Mouse (Mus musculus): ENCODE results near the gene Fhod1. TPM values are rescaled to one million over a fixed set of nuclear protein-coding genes. Genes with fewer than 3 reads are reported as not detected.

The Fhod1 gene
- polyA plus RNA-seq (2011; ENCODE audit: insufficient read depth, insufficient read length, low read depth, missing spikeins) = 13.0 and 15.4 TPM in 2 replicates

GRCm38 (mm10) chr8:105347428-105348221 lies at the start of gene Fhod1:
Gene Fhod1, minus strand, starts transcription at chr8:105347953.
- Histone ChIP-seq H3K9me3 (replicated peaks; ENCODE audit: control insufficient read depth, insufficient read depth, low read length, poor library complexity, severe bottlenecking) (no peaks in the 10 kb centered on the region), H3K9ac (ENCODE audit: low read depth, poor library complexity, severe bottlenecking) (peak within 1 kb of the TSS; percentile 81), H3K36me3 (ENCODE audit: control insufficient read depth, insufficient read depth, low read length, poor library complexity, severe bottlenecking) (no peaks in the 10 kb centered on the region), H3K4me1 (ENCODE audit: control insufficient read depth, insufficient read depth, low read length) (peaks cover 3% of the 10 kb centered on the region), H3K27ac (ENCODE audit: insufficient read depth, low read length) (peak within 1 kb of the TSS; percentile 22), H3K27me3 (ENCODE audit: control insufficient read depth, insufficient read depth, low read length, poor library complexity, severe bottlenecking) (0 out of 2 replicates have a peak, but pooled peaks cover 3% of the 10 kb centered on the region), H3K4me3 (ENCODE audit: low read depth, low read length) (peak within 1 kb of the TSS; percentile 88)
- TF ChIP-seq CTCF (IDR thresholded peaks at IDR 0.05; ENCODE audit: low read depth, low read length) (no peak), POLR2A (IDR thresholded peaks at IDR 0.05; ENCODE audit: insufficient read depth, low read length) (peak; percentile 57)

- H3K4me3 ChIP-seq (ENCODE audit: low read depth, low read length) = no peak overlapping the region
- H3K27me3 ChIP-seq (ENCODE audit: control insufficient read depth, insufficient read depth, low read length, poor library complexity, severe bottlenecking) = no peaks in the 10 kb centered on the region
- no peak for TF ChIP-seq POLR2A (IDR thresholded peaks at IDR 0.05; ENCODE audit: insufficient read depth, low read length)
- H3K9ac ChIP-seq (ENCODE audit: low read depth, poor library complexity, severe bottlenecking) = no peak overlapping the region
- H3K9me3 ChIP-seq (replicated peaks; ENCODE audit: control insufficient read depth, insufficient read depth, low read length, poor library complexity, severe bottlenecking) = no peaks in the 10 kb centered on the region
- no peak overlapping the region for H3K27ac ChIP-seq (ENCODE audit: insufficient read depth, low read length)
- no peaks in the 10 kb centered on the region for H3K4me1 ChIP-seq (ENCODE audit: control insufficient read depth, insufficient read depth, low read length)
- H3K36me3 ChIP-seq (ENCODE audit: control insufficient read depth, insufficient read depth, low read length, poor library complexity, severe bottlenecking) = no peaks in the 10 kb centered on the region
Measured at GRCm38 (mm10) chr8:105393915-105394314, 46.2 kb upstream of the Fhod1 start.

- Histone ChIP-seq H3K9me3 (replicated peaks; ENCODE audit: control insufficient read depth, insufficient read depth, low read length, poor library complexity, severe bottlenecking) (no peaks in the 10 kb centered on the region), H3K4me1 (ENCODE audit: control insufficient read depth, insufficient read depth, low read length) (no peaks in the 10 kb centered on the region), H3K27ac (ENCODE audit: insufficient read depth, low read length) (no peak overlapping the region), H3K36me3 (ENCODE audit: control insufficient read depth, insufficient read depth, low read length, poor library complexity, severe bottlenecking) (no peaks in the 10 kb centered on the region), H3K9ac (ENCODE audit: low read depth, poor library complexity, severe bottlenecking) (no peak overlapping the region), H3K27me3 (ENCODE audit: control insufficient read depth, insufficient read depth, low read length, poor library complexity, severe bottlenecking) (no peaks in the 10 kb centered on the region), H3K4me3 (ENCODE audit: low read depth, low read length) (no peak overlapping the region)
- TF ChIP-seq POLR2A (IDR thresholded peaks at IDR 0.05; ENCODE audit: insufficient read depth, low read length) (no peak), CTCF (IDR thresholded peaks at IDR 0.05; ENCODE audit: low read depth, low read length) (no peak), EP300 (IDR thresholded peaks at IDR 0.05; ENCODE audit: insufficient read depth, low read depth, low read length) (no peak)
Measured at GRCm38 (mm10) chr8:105393089-105393787, 45.5 kb upstream of the Fhod1 start.

- Histone ChIP-seq H3K9me3 (replicated peaks; ENCODE audit: control insufficient read depth, insufficient read depth, low read length, poor library complexity, severe bottlenecking) (no peaks in the 10 kb centered on the region), H3K27ac (ENCODE audit: insufficient read depth, low read length) (no peak overlapping the region), H3K4me1 (ENCODE audit: control insufficient read depth, insufficient read depth, low read length) (no peaks in the 10 kb centered on the region), H3K36me3 (ENCODE audit: control insufficient read depth, insufficient read depth, low read length, poor library complexity, severe bottlenecking) (no peaks in the 10 kb centered on the region), H3K27me3 (ENCODE audit: control insufficient read depth, insufficient read depth, low read length, poor library complexity, severe bottlenecking) (no peaks in the 10 kb centered on the region), H3K4me3 (ENCODE audit: low read depth, low read length) (no peak overlapping the region), H3K9ac (ENCODE audit: low read depth, poor library complexity, severe bottlenecking) (no peak overlapping the region)
- no peak for TF ChIP-seq EP300 (IDR thresholded peaks at IDR 0.05; ENCODE audit: insufficient read depth, low read depth, low read length)
Measured at GRCm38 (mm10) chr8:105389096-105389495, 41.3 kb upstream of the Fhod1 start.

- no peak overlapping the region for H3K9ac ChIP-seq (ENCODE audit: low read depth, poor library complexity, severe bottlenecking)
- no peaks in the 10 kb centered on the region for H3K4me1 ChIP-seq (ENCODE audit: control insufficient read depth, insufficient read depth, low read length)
- TF ChIP-seq EP300 (IDR thresholded peaks at IDR 0.05; ENCODE audit: insufficient read depth, low read depth, low read length) = no peak
- no peak for TF ChIP-seq POLR2A (IDR thresholded peaks at IDR 0.05; ENCODE audit: insufficient read depth, low read length)
- no peak for TF ChIP-seq CTCF (IDR thresholded peaks at IDR 0.05; ENCODE audit: low read depth, low read length)
Measured at GRCm38 (mm10) chr8:105387151-105387550, 39.4 kb upstream of the Fhod1 start.

GRCm38 (mm10) chr8:105384070-105384469 lies 36.3 kb upstream of the Fhod1 start:
- Histone ChIP-seq H3K27me3 (ENCODE audit: control insufficient read depth, insufficient read depth, low read length, poor library complexity, severe bottlenecking) (no peaks in the 10 kb centered on the region), H3K36me3 (ENCODE audit: control insufficient read depth, insufficient read depth, low read length, poor library complexity, severe bottlenecking) (no peaks in the 10 kb centered on the region), H3K9ac (ENCODE audit: low read depth, poor library complexity, severe bottlenecking) (no peak overlapping the region), H3K9me3 (replicated peaks; ENCODE audit: control insufficient read depth, insufficient read depth, low read length, poor library complexity, severe bottlenecking) (no peaks in the 10 kb centered on the region), H3K27ac (ENCODE audit: insufficient read depth, low read length) (no peak overlapping the region), H3K4me1 (ENCODE audit: control insufficient read depth, insufficient read depth, low read length) (no peaks in the 10 kb centered on the region), H3K4me3 (ENCODE audit: low read depth, low read length) (no peak overlapping the region)
- no peak for TF ChIP-seq CTCF (IDR thresholded peaks at IDR 0.05; ENCODE audit: low read depth, low read length)
- no peak for TF ChIP-seq POLR2A (IDR thresholded peaks at IDR 0.05; ENCODE audit: insufficient read depth, low read length)
- no peak for TF ChIP-seq EP300 (IDR thresholded peaks at IDR 0.05; ENCODE audit: insufficient read depth, low read depth, low read length)

More at GRCm38 (mm10) chr8:105387151-105387550, 39.4 kb upstream of the Fhod1 start:
- Histone ChIP-seq H3K9me3 (replicated peaks; ENCODE audit: control insufficient read depth, insufficient read depth, low read length, poor library complexity, severe bottlenecking) (no peaks in the 10 kb centered on the region), H3K27me3 (ENCODE audit: control insufficient read depth, insufficient read depth, low read length, poor library complexity, severe bottlenecking) (no peaks in the 10 kb centered on the region), H3K4me3 (ENCODE audit: low read depth, low read length) (no peak overlapping the region), H3K27ac (ENCODE audit: insufficient read depth, low read length) (no peak overlapping the region), H3K36me3 (ENCODE audit: control insufficient read depth, insufficient read depth, low read length, poor library complexity, severe bottlenecking) (no peaks in the 10 kb centered on the region)
